Mouse (Mus musculus) megakaryocyte-erythroid progenitor cell, adult 5-6 weeks (primary cell): ENCODE results near the gene Supt5. TPM values are rescaled to one million over a fixed set of nuclear protein-coding genes. Genes with fewer than 3 reads are reported as not detected.

Experiments
- ATAC-seq: replicated peaks from 2 replicates; pipeline ENCODE4 v1.8.0; 2016; ENCODE audit warnings: mild to moderate bottlenecking, inconsistent platforms; ENCODE audit not compliant: severe bottlenecking, poor library complexity, low FRiP score, low TSS enrichment
- total RNA-seq, 2 experiments: library from RNA; stranded (forward) in 1 of 2; stranded (reverse) in 1 of 2; fragments of 200-1000, 215-1000 nt in 1 of 2; fragments of >200 nt in 1 of 2; fragmentation: Nextera tagmentation in 1 of 2; gene quantifications; 2 replicates each; pipeline ENCODE4 v1.2.3; 2014 to 2017

Gene Supt5
- total RNA-seq, 2 experiments from 2014 or later: 79.4 to 87.6 TPM

- ATAC-seq: peak; percentile 97
Observed at GRCm38 (mm10) chr7:28311926-28312543, 26.5 kb downstream of the Supt5 start, which contains the start of gene Timm50. Gene Timm50 (minus strand): TSS chr7:28312072.

- peak; percentile 20 for ATAC-seq
Observed at GRCm38 (mm10) chr7:28311151-28311925, 27.2 kb downstream of the Supt5 start.

- ATAC-seq: no peak
Observed at GRCm38 (mm10) chr7:28309737-28310136, 28.8 kb downstream of the Supt5 start.

GRCm38 (mm10) chr7:28306216-28306615 lies 32.3 kb downstream of the Supt5 start:
- ATAC-seq: no peak

- no peak for ATAC-seq
Observed at GRCm38 (mm10) chr7:28305641-28306040, 32.9 kb downstream of the Supt5 start.

GRCm38 (mm10) chr7:28301616-28302433 lies 36.7 kb downstream of the Supt5 start, which contains the start of gene Dll3:
Gene Dll3 (minus strand): TSS chr7:28302238.
- peak; percentile 58 for ATAC-seq

- peak; percentile 71 for ATAC-seq
Observed at GRCm38 (mm10) chr7:28298837-28299625, 39.5 kb downstream of the Supt5 start.

GRCm38 (mm10) chr7:28294481-28294880 lies 44.1 kb downstream of the Supt5 start:
- no peak for ATAC-seq

- ATAC-seq: no peak
Observed at GRCm38 (mm10) chr7:28290638-28291590, 47.6 kb downstream of the Supt5 start, which contains the start of gene Selenov. Gene Selenov (minus strand): TSS chr7:28291186.

GRCm38 (mm10) chr7:28290165-28290564 lies 48.4 kb downstream of the Supt5 start:
- no peak for ATAC-seq

- no peak for ATAC-seq
Observed at GRCm38 (mm10) chr7:28280630-28281029, 57.9 kb downstream of the Supt5 start.

- ATAC-seq: no peak
Observed at GRCm38 (mm10) chr7:28278279-28278652, 60.3 kb downstream of the Supt5 start.

GRCm38 (mm10) chr7:28277615-28278278 lies 60.8 kb downstream of the Supt5 start, which contains the start of gene Eid2b:
Gene Eid2b (plus strand): TSS chr7:28277739.
- ATAC-seq: peak; percentile 88

GRCm38 (mm10) chr7:28277237-28277614 lies 61.3 kb downstream of the Supt5 start:
- ATAC-seq: no peak

GRCm38 (mm10) chr7:28271761-28272160 lies 66.8 kb downstream of the Supt5 start:
- no peak for ATAC-seq

GRCm38 (mm10) chr7:28269355-28269754 lies 69.2 kb downstream of the Supt5 start:
- no peak for ATAC-seq

GRCm38 (mm10) chr7:28268576-28268975 lies 70.0 kb downstream of the Supt5 start:
- no peak for ATAC-seq
